Mouse (Mus musculus) heart, embryonic 13.5 days (tissue): Measurements from ENCODE around the gene Acer2. TPM values are rescaled to one million over a fixed set of nuclear protein-coding genes. Genes with fewer than 3 reads are reported as not detected.
"Not testable (repeated sequence)": the region's sequence is repeated elsewhere in the genome, so short reads cannot be mapped to it uniquely, and the experiment has no call there.

Experiments used
- ATAC-seq: fragments of 200-750 bp; cut with Nextera tagmentation; 2 replicates; pipeline ENCODE4 v1.8.0; 2017; ENCODE audit warnings: moderate TSS enrichment; ENCODE audit not compliant: insufficient number of reproducible peaks, low FRiP score, low TSS enrichment; ENCODE audit errors: extremely low read depth
- H3K27ac ChIP-seq: fragments of 300-500 bp; sonication (generic); replicated peaks from 2 replicates; pipeline ENCODE4 v1.5.1; 2015; ENCODE audit warnings: moderate library complexity, mild to moderate bottlenecking, inconsistent platforms
- H3K27me3 ChIP-seq: fragments of 300-500 bp; sonication (generic); replicated peaks from 2 replicates; pipeline ENCODE4 v1.6.1; 2015; ENCODE audit warnings: mild to moderate bottlenecking, inconsistent platforms
- H3K36me3 ChIP-seq: fragments of 300-500 bp; sonication (generic); 2 replicates; pipeline ENCODE4 v1.6.1; 2015; ENCODE audit warnings: mild to moderate bottlenecking, inconsistent platforms
- H3K4me1 ChIP-seq: fragments of 300-500 bp; sonication (generic); 2 replicates; pipeline ENCODE4 v1.6.1; 2015; ENCODE audit warnings: inconsistent platforms
- H3K4me2 ChIP-seq: fragments of 300-500 bp; sonication (generic); 2 replicates; pipeline ENCODE4 v1.6.1; 2015; ENCODE audit warnings: inconsistent platforms, mild to moderate bottlenecking, moderate library complexity
- H3K4me3 ChIP-seq: fragments of 300-500 bp; sonication (generic); 2 replicates; pipeline ENCODE4 v1.5.1; 2015; ENCODE audit warnings: moderate library complexity, mild to moderate bottlenecking, inconsistent platforms
- H3K9ac ChIP-seq: fragments of 300-500 bp; sonication (generic); 2 replicates; pipeline ENCODE4 v1.6.1; 2015; ENCODE audit warnings: inconsistent platforms, mild to moderate bottlenecking, moderate library complexity
- H3K9me3 ChIP-seq: fragments of 300-500 bp; sonication (generic); 2 replicates; pipeline ENCODE4 v1.6.1; 2016; ENCODE audit warnings: inconsistent platforms
- WGBS: fragments of 180-500 bp; shearing (Covaris S2); methylation state at CpG from one replicate; pipeline ENCODE4 v1.1.7; 2015; ENCODE audit warnings: mixed read lengths; 5-methylcytosine and 5-hydroxymethylcytosine counted together
- polyA plus RNA-seq: library from polyadenylated mRNA; unstranded; fragments of >200 nt; fragmentation: Nextera tagmentation; extraction: Ambion mirVana; gene quantifications from 2 replicates; pipeline ENCODE4 v1.2.1, GENCODE M21; 2015

Gene Acer2
- polyA plus RNA-seq, result 28.3 and 31.4 TPM in 2 replicates

DNA sequence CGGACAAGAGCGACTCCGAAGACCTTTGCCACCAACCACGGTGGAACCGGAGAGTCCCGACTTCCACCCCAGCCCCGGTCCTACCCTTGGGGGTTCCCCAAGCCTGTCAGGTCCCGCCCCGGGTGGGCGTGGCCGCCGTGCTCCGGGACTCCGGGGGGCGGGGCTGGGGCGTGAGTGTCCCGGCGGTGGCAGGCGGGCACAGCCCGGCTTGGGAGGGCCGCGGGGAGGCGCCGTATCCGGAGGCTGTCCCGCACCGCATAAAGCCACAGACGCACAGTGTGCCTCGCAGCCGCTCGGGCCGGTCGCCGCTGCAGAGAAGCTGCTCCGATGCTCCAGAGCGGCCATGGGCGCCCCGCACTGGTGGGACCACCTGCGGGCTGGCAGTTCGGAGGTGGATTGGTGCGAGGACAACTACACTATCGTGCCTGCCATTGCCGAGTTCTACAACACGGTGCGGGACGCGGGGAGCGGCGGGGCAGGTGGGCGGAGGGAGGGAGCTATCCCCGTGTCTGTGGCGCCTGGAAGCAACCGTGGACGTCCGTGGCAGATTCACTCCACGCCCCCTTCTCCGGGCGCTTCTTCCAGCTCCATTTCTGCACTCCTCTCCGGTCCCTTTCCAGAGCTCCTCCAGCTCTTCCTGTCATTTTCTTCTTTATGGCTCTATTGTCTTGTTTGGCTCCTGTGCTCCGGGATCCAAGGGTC lies at the start of gene Acer2:
Gene Acer2 (plus strand): TSS at position 251 of the 702 bp plus-strand sequence.
- 1% methylated on average over 60 of the region's 60 CpGs for WGBS
- H3K27me3 ChIP-seq, result 0 out of 2 replicates have a peak, but pooled peaks cover 15% of the 10 kb centered on the region
- ATAC-seq, result peak; percentile 98

DNA sequence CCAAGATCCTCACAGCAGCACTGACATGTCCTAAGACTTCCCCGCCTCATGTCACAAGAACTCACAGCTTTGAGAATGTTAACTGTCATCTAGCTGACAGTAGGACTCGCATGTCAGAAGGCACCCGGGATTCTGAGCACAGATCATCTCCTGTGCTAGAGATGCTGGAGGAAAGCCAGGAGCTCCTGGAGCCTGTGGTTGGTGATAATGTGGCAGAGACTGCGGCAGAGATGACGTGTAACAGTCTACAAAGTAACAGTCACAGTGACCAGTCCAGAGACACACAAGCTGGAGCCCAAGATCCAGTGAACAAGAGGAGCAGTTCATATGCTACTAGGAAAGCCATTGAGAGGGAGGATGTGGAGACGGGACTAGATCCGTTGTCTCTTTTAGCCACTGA lies 49.1 kb upstream of the Acer2 start:
- no peak for ATAC-seq
- H3K36me3 ChIP-seq, result peaks cover 87% of the 10 kb centered on the region
- H3K4me2 ChIP-seq, result no peak overlapping the region

More for the DNA sequence above, at the start of gene Acer2:
- Histone ChIP-seq H3K4me2 (peak within 1 kb of the TSS; percentile 99), H3K36me3 (no peaks in the 10 kb centered on the region), H3K4me1 (peaks cover 8% of the 10 kb centered on the region), H3K4me3 (peak within 1 kb of the TSS; percentile 85), H3K9me3 (0 out of 2 replicates have a peak, but pooled peaks cover 4% of the 10 kb centered on the region), H3K9ac (peak within 1 kb of the TSS; percentile 90), H3K27ac (peak within 1 kb of the TSS; percentile 73)

DNA sequence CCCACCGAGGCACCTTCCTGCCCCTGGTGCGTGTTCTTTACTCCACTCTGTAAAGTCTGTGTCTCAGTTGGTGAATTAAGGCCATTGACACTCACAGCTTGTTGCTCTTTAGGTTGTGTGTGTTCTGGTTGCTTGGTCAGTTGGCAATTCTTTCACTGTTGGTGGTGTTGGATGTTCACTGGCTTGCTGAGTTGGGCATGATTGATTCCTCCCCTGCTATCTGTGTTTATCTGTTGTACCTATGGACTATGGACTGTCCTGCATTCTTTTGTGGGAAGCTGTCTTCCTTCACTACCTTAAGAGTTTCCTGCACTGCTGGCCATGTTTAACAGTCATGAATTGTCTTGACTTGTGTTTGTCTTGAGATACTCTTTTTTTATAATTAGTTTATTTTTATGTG lies 42.3 kb upstream of the Acer2 start:
- Histone ChIP-seq H3K36me3 (peaks cover 76% of the 10 kb centered on the region), H3K27me3 (no peaks in the 10 kb centered on the region), H3K9ac (no peak overlapping the region), H3K27ac (no peak overlapping the region), H3K4me2 (no peak overlapping the region), H3K4me3 (no peak overlapping the region), H3K4me1 (no peaks in the 10 kb centered on the region), H3K9me3 (no peaks in the 10 kb centered on the region)
- WGBS, result 96% methylated on average over 2 of the region's 2 CpGs
- ATAC-seq, result no peak

More for the DNA sequence above, 49.1 kb upstream of the Acer2 start:
- no peak overlapping the region for H3K4me3 ChIP-seq
- H3K27ac ChIP-seq, result peak overlapping the region; percentile 21; the same call in 1 of the 2 replicates
- WGBS, result 59% methylated on average over 7 of the region's 7 CpGs
- H3K4me1 ChIP-seq, result peaks cover 6% of the 10 kb centered on the region; the same call in 1 of the 2 replicates
- H3K9me3 ChIP-seq, result no peaks in the 10 kb centered on the region
- H3K27me3 ChIP-seq, result no peaks in the 10 kb centered on the region
- peak overlapping the region; percentile 40; the same call in 1 of the 2 replicates for H3K9ac ChIP-seq

DNA sequence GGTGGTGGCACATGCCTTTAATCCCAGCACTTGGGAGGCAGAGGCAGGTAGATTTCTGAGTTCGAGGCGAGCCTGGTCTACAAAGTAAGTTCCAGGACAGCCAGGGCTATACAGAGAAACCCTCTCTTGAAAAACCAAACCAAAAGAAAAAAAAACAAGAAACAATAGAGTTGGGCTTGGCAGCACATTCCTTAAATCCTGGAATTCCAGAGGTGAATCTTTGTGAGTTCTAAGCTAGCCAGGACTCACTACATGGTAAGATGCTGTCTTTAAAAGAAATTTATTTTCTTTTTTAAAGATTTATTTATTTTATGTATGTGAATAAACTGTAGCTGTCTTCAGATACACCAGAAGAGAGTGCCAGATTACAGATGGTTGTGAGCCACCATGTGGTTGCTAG lies 33.1 kb upstream of the Acer2 start:
- H3K27me3 ChIP-seq, H3K4me2 ChIP-seq, H3K9me3 ChIP-seq, ATAC-seq, H3K27ac ChIP-seq, H3K4me3 ChIP-seq, H3K9ac ChIP-seq, H3K4me1 ChIP-seq: not testable (repeated sequence)
- 80% methylated on average over 2 of the region's 2 CpGs for WGBS
- peaks cover 87% of the 10 kb centered on the region for H3K36me3 ChIP-seq

DNA sequence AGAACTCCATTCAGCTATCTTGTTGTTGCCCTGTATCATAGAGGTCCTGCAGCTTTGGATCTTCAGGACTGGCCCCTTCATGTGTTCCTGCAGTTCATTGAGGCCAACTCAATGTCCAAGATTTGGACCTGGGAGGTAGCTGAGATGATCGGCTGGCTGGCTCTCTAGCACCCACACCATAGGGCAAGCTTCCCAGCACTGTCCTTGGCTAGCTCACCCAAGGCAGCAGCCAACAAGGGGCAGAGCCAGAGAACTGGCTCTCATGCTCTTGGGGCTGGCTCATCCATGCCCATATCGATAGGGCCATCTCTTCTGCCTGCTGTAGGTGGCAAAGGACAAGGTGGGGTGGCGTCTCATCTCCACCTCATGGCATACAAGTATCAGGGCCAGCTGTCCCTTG lies 28.8 kb upstream of the Acer2 start:
- Histone ChIP-seq H3K4me3 (no peak overlapping the region), H3K27ac (no peak overlapping the region), H3K4me2 (no peak overlapping the region), H3K27me3 (no peaks in the 10 kb centered on the region), H3K9ac (no peak overlapping the region), H3K9me3 (no peaks in the 10 kb centered on the region), H3K36me3 (peaks cover 79% of the 10 kb centered on the region), H3K4me1 (no peaks in the 10 kb centered on the region)
- ATAC-seq, result no peak
- 92% methylated on average over 3 of the region's 3 CpGs for WGBS

DNA sequence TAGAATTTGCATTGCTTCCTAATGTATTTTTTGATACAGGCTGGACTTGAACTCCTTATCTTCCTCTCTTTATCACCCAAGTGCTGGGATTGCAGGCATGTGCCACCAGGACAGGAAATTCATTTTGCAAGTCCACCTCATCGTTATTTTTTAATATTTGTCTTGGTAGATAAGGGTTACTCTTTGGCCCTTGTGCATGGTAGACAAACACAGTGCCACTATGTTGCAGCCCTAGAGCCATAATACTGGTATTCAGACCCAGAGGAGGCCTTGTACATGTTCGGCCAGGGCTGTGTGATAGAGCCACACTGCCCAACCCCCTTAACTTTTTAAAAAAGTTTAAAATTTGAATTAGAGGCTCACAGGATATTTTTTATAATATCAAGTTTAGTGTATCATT lies 26.9 kb upstream of the Acer2 start:
- Histone ChIP-seq H3K27ac (no peak overlapping the region), H3K4me1 (no peaks in the 10 kb centered on the region), H3K4me3 (no peak overlapping the region), H3K4me2 (no peak overlapping the region), H3K9me3 (no peaks in the 10 kb centered on the region), H3K9ac (no peak overlapping the region), H3K36me3 (peaks cover 73% of the 10 kb centered on the region), H3K27me3 (no peaks in the 10 kb centered on the region)
- WGBS, result 59% methylated on average over 2 of the region's 2 CpGs
- ATAC-seq, result no peak

DNA sequence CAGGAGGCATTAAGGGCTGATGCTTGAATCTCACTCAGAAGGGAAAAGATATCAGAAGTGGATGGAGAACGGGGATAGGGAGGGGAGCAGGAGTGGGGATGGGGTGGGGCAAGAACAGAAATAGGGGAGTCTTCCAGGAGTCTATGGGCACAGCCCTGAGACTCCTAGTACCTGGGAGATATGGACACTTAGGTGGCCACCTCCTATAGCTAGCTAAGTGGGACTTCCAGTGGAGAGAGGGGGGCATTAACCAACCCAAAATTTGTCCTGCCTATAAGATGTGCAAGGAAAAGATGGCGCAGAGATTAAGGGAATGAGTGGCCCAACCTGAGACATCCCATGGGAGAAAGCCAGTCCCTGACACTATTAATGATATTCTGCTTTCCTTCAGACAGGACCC lies 22.9 kb upstream of the Acer2 start:
- H3K9ac ChIP-seq, result no peak overlapping the region
- peak overlapping the region; percentile 34; the same call in 1 of the 2 replicates for H3K27ac ChIP-seq
- no peaks in the 10 kb centered on the region for H3K27me3 ChIP-seq
- H3K36me3 ChIP-seq, result peaks cover 68% of the 10 kb centered on the region
- H3K4me2 ChIP-seq, result no peak overlapping the region
- no peak for ATAC-seq
- WGBS, result 54% methylated on average over 2 of the region's 2 CpGs
- peaks cover 10% of the 10 kb centered on the region for H3K4me1 ChIP-seq
- no peak overlapping the region for H3K4me3 ChIP-seq
- H3K9me3 ChIP-seq, result no peaks in the 10 kb centered on the region

DNA sequence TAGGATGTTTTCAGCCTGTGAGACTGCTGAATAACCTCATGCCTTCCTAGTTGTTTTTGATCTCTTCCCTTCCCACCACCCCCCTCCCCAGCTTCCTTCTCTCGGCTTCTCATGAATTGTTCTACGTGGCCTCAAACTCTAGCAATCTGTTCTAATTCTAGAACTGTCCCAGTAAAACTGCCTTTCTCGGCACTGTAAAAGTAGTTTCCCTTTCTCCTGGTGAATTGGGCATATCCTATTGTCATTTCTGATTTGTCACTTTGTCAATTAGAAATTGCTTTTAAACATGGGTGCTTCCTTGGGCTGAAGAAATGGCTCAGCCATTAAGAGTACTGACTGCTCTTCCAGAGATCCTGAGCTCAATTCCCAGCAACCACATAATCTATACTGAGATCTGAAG lies 22.2 kb upstream of the Acer2 start:
- peak overlapping the region; percentile 34 for H3K27ac ChIP-seq
- H3K4me3 ChIP-seq, result no peak overlapping the region
- H3K9ac ChIP-seq, result no peak overlapping the region
- peaks cover 10% of the 10 kb centered on the region for H3K4me1 ChIP-seq
- H3K36me3 ChIP-seq, result peaks cover 63% of the 10 kb centered on the region
- H3K27me3 ChIP-seq, result no peaks in the 10 kb centered on the region
- no peak for ATAC-seq
- no peak overlapping the region for H3K4me2 ChIP-seq
- WGBS, result 53% methylated on average over 3 of the region's 3 CpGs
- H3K9me3 ChIP-seq, result no peaks in the 10 kb centered on the region

DNA sequence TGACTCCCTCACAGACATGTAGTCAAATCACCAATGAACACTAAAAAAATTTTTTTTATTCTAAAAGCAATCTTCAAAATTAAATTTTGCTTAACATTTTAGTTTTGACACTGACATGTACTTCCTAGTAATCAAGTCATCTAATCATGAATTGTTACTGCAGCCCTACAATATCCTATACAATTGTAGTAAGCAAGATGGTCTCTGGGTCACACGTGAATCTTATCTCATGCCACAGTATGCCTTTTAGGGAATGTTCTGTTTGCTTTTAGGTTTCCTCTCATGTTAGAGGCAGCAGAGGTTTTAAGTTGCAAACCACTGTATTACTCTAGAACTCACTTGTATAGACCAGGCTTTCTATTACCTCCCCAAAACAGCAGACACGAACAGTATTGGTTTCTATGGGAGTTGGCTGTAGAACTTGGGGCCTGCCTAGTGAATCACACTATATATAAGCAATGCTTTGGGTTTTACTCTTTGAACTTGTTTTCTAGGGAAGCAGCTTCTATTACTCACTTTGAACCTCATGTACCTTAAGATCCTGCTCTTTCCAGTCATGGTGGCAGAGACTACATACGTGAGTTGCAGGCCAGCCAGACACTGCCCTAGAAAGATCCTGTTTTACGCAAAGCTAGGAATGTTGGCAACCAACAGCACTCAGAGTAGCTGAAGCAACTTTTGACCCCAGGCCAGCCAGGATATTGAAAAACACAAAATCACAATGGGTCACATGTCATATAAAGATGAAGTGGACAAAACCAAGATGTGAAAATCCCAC lies 21.2 kb upstream of the Acer2 start:
- Histone ChIP-seq H3K4me2 (no peak overlapping the region), H3K9ac (no peak overlapping the region), H3K4me3 (no peak overlapping the region), H3K36me3 (peaks cover 53% of the 10 kb centered on the region), H3K4me1 (peaks cover 13% of the 10 kb centered on the region), H3K27ac (0 out of 2 replicates have a peak overlapping the region, but pooled peaks have one; percentile 24), H3K27me3 (no peaks in the 10 kb centered on the region), H3K9me3 (no peaks in the 10 kb centered on the region)
- no peak for ATAC-seq
- 74% methylated on average over 4 of the region's 4 CpGs for WGBS

DNA sequence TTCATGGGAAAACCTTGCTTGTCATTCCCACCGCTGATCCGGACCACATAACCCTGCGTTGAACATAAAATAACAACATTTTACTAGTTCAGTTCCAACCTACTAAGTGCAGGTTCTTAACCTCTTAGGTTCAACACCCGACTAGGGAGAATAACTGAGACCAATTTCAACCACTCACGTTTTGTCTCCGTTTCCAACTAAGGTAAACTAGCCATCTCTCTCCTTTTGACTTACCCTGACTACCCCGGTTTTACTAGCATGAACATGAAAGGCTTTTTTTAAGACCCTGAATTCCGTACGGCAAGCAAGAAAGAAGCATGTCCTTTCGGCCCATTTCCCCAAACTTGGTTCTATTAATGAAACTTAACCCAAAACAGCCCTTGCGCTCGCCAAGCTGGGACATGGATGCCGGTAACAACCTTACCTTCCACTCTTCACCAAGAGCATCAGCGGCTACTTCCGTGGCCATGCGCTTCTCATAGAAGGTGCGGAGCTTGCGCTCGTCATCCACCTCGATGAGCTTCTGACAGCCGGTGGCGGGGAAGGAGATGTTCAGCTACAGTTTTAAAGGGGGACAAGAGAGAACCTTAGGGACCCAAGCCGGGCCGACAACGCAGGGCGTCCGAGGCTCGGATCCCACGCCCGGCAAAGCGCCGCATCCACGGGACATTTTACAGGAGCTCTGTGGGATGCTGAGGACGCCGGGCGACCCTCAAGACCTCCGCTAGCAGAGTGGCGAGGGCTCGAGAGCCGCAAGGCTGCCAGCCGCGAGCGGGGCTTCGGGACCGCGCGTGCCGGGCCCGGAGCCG lies 17.7 kb upstream of the Acer2 start:
- Histone ChIP-seq H3K9ac (peak overlapping the region; percentile 98), H3K9me3 (no peaks in the 10 kb centered on the region), H3K36me3 (peaks cover 40% of the 10 kb centered on the region), H3K4me2 (peak overlapping the region; percentile 91), H3K4me1 (peaks cover 20% of the 10 kb centered on the region), H3K27ac (peak overlapping the region; percentile 95), H3K4me3 (peak overlapping the region; percentile 82), H3K27me3 (no peaks in the 10 kb centered on the region)
- 1% methylated on average over 50 of the region's 50 CpGs for WGBS
- 0 out of 2 replicates have a peak, but pooled peaks have one; percentile 12 for ATAC-seq
